Mouse (Mus musculus): ENCODE measurements around the gene Stx8. TPM values are rescaled to one million over a fixed set of nuclear protein-coding genes. Genes with fewer than 3 reads are reported as not detected.

Stx8 gene
- polyA plus RNA-seq, 1 experiment from 2014 or later = 68.5 TPM

DNA sequence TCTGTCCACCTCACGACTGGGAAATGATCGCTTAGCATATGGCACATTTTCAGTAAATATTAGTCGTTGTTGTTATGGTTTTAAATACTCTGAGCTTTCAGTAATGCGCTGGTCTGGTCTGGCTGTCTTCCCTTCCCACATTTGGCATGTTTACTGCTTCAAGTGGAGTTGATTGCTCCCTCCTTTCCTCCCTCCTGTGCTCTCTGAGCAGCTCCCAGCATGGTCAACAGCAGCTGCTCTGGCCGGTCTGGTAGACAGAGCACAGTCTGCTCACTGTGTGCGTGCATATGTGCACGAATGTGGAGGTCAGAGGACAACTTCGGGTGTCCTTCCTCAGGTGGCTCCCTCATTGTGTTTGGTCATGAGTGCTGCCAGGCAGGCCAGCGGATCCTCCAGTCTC, 120.2 kb downstream of the Stx8 start:
- ATAC-seq (ENCODE audit: insufficient number of reproducible peaks, insufficient read depth, low FRiP score, low read depth) = peak; percentile 59; the same call in 1 of the 2 replicates

DNA sequence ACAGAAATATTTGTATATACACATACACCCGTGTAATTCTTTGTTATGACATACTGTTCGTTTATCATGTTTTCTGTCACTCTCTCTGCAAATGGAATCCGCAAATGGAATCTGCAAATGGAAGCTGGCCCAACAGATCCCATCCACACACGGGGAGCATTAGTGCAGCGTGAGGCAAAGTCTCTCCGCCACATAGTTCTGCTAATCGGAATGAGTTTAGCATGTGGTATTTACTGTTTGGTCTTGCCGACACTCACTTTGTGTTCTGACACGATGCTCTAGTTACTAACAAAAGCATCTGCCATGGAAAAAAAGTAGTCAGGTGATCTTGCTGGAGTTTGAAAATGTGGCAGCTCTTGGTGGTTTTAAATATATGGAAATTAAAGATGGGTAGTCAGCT, 123.4 kb downstream of the Stx8 start:
- no peak for ATAC-seq (ENCODE audit: insufficient number of reproducible peaks, insufficient read depth, low FRiP score, low read depth)
- no peak overlapping the region for H3K4me3 ChIP-seq (ENCODE audit: low read depth, low read length)
- no peak overlapping the region for H3K9ac ChIP-seq (replicated peaks; ENCODE audit: low read depth, low read length)
- H3K36me3 ChIP-seq (ENCODE audit: control insufficient read depth, insufficient read depth, low read length) = no peaks in the 10 kb centered on the region
- H3K27me3 ChIP-seq (ENCODE audit: control insufficient read depth, insufficient read depth, low read length) = no peaks in the 10 kb centered on the region
- WGBS = 36% methylated on average over 9 of the region's 9 CpGs
- no peaks in the 10 kb centered on the region for H3K9me3 ChIP-seq (ENCODE audit: control insufficient read depth, low read depth, low read length)
- peaks cover 17% of the 10 kb centered on the region for H3K4me1 ChIP-seq (ENCODE audit: control insufficient read depth, insufficient read depth, low read length)
- no peak overlapping the region for H3K4me2 ChIP-seq (replicated peaks; ENCODE audit: low read depth, low read length)
- H3K27ac ChIP-seq (ENCODE audit: low read length) = no peak overlapping the region; the same call in 1 of the 2 replicates

More for the DNA sequence above, 120.2 kb downstream of the Stx8 start:
- Histone ChIP-seq H3K9ac (replicated peaks; ENCODE audit: low read depth, low read length) (no peak overlapping the region), H3K4me1 (ENCODE audit: control insufficient read depth, insufficient read depth, low read length) (peaks cover 17% of the 10 kb centered on the region), H3K9me3 (ENCODE audit: control insufficient read depth, low read depth, low read length) (peaks cover 1% of the 10 kb centered on the region; the same call in 1 of the 2 replicates), H3K27ac (ENCODE audit: low read length) (peak overlapping the region; percentile 64; the same call in 1 of the 2 replicates), H3K36me3 (ENCODE audit: control insufficient read depth, insufficient read depth, low read length) (no peaks in the 10 kb centered on the region), H3K4me3 (ENCODE audit: low read depth, low read length) (no peak overlapping the region), H3K27me3 (ENCODE audit: control insufficient read depth, insufficient read depth, low read length) (no peaks in the 10 kb centered on the region), H3K4me2 (replicated peaks; ENCODE audit: low read depth, low read length) (no peak overlapping the region)
- 48% methylated on average over 9 of the region's 9 CpGs for WGBS

DNA sequence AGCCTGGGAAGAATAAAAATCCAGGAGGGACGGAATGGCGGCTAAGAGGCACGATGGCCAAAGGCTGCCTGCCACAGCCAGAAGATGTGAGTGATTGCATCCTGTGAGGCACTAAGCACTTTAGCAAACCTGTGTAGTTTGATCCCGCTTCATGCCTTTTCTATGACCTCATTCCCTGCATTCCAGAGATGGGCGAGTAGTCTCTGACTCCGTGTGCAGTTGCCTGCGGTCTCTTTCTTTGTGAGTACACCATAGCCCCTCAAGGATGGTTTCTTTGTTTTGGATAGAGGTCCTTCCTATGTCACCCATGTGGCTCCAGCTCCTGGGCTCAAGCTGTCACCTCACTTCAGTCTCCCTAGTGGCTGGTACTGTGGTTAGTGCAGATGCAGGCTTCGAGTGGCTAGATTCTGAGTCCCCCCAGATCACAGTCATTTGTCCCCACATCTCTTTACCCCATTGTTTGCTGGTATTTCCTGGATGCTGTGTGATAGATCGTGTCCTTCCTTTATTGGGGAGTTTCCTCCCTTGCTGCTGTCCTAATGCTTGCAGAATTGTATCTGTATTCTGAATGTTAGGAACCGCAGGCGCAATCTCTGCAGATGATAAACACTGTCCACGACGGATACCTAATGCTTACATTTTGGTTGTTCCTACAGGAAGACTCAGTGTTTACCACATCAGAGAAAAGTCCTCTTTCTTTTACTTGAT, 124.0 kb downstream of the Stx8 start:
- Histone ChIP-seq H3K27me3 (ENCODE audit: control insufficient read depth, insufficient read depth, low read length) (no peaks in the 10 kb centered on the region), H3K4me2 (replicated peaks; ENCODE audit: low read depth, low read length) (no peak overlapping the region), H3K4me1 (ENCODE audit: control insufficient read depth, insufficient read depth, low read length) (peaks cover 17% of the 10 kb centered on the region), H3K9me3 (ENCODE audit: control insufficient read depth, low read depth, low read length) (no peaks in the 10 kb centered on the region), H3K9ac (replicated peaks; ENCODE audit: low read depth, low read length) (no peak overlapping the region), H3K36me3 (ENCODE audit: control insufficient read depth, insufficient read depth, low read length) (no peaks in the 10 kb centered on the region), H3K4me3 (ENCODE audit: low read depth, low read length) (no peak overlapping the region), H3K27ac (ENCODE audit: low read length) (no peak overlapping the region; the same call in 1 of the 2 replicates)
- ATAC-seq (ENCODE audit: insufficient number of reproducible peaks, insufficient read depth, low FRiP score, low read depth) = peak; percentile 69; the same call in 1 of the 2 replicates
- WGBS = 17% methylated on average over 13 of the region's 13 CpGs

DNA sequence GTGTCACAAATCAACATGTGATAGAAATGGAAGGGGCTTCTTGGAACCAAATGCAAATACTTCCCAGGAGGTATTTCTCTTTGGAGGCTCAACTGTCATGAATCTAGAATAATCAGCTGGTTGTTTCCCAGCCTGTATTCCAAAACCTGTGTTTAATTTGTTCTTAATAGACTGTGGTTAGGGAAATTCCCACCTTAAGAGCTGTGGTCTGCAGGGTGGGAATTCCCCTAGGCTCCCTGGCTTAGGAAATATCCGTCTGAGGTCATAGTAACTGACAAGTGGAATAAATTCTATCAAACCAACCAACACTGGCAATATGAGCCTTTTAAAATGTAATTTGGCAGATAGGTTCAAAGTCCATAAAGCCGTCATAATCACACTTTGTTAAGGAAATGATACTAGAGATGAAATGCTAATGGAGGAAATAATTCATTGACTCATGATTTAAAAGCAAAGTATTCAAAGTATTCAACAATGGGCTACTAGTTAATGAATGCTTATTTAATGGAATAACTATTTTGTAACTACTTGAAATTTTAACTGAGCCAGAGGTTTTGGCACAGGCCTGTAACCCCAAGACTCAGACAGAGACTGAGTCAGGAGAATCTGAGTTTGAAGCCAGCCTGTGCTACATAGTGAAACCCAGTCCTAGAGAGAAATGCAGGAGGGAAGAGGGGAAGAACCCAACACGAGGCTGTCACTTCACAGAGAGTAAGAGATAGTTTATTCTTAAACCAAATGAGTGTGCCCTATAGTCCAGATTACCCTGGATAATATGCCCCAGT, 126.2 kb downstream of the Stx8 start:
- H3K4me1 ChIP-seq (ENCODE audit: control insufficient read depth, insufficient read depth, low read length) = peaks cover 14% of the 10 kb centered on the region
- no peak overlapping the region for H3K4me2 ChIP-seq (replicated peaks; ENCODE audit: low read depth, low read length)
- 64% methylated on average over 3 of the region's 3 CpGs for WGBS
- no peak overlapping the region for H3K9ac ChIP-seq (replicated peaks; ENCODE audit: low read depth, low read length)
- ATAC-seq (ENCODE audit: insufficient number of reproducible peaks, insufficient read depth, low FRiP score, low read depth) = no peak
- no peak overlapping the region for H3K27ac ChIP-seq (ENCODE audit: low read length)
- H3K36me3 ChIP-seq (ENCODE audit: control insufficient read depth, insufficient read depth, low read length) = no peaks in the 10 kb centered on the region
- no peaks in the 10 kb centered on the region for H3K27me3 ChIP-seq (ENCODE audit: control insufficient read depth, insufficient read depth, low read length)
- no peaks in the 10 kb centered on the region for H3K9me3 ChIP-seq (ENCODE audit: control insufficient read depth, low read depth, low read length)
- H3K4me3 ChIP-seq (ENCODE audit: low read depth, low read length) = no peak overlapping the region

DNA sequence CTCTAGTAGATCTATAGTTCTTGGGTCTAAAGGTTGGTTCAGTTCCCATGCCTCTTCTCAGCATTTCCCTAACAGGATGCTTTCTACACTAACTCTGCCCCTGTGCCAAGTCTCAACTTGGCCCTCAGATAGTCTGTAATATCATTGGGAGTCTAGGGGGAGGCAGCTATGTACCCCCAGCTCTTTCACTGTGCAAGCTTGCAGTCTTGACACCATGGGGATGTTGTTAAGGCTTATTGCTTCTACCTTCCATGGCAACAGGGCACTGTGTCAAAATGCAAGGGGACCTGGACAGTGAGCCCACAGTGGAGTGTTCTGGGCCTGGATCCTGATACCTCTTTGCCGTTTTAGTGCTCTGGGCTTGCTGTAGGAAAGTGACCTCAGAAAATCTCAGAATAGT, 135.6 kb downstream of the Stx8 start:
- H3K9ac ChIP-seq (replicated peaks; ENCODE audit: low read depth, low read length) = no peak overlapping the region
- no peak for ATAC-seq (ENCODE audit: insufficient number of reproducible peaks, insufficient read depth, low FRiP score, low read depth)
- H3K4me1 ChIP-seq (ENCODE audit: control insufficient read depth, insufficient read depth, low read length) = no peaks in the 10 kb centered on the region
- H3K27ac ChIP-seq (ENCODE audit: low read length) = no peak overlapping the region
- H3K4me2 ChIP-seq (replicated peaks; ENCODE audit: low read depth, low read length) = no peak overlapping the region
- H3K9me3 ChIP-seq (ENCODE audit: control insufficient read depth, low read depth, low read length) = no peaks in the 10 kb centered on the region
- H3K36me3 ChIP-seq (ENCODE audit: control insufficient read depth, insufficient read depth, low read length) = no peaks in the 10 kb centered on the region
- no peak overlapping the region for H3K4me3 ChIP-seq (ENCODE audit: low read depth, low read length)
- no peaks in the 10 kb centered on the region for H3K27me3 ChIP-seq (ENCODE audit: control insufficient read depth, insufficient read depth, low read length)
- WGBS = 88% methylated on average over 1 of the region's 1 CpGs

- WGBS = 72% methylated on average over 4 of the region's 4 CpGs
- Histone ChIP-seq H3K27ac (ENCODE audit: low read length) (no peak overlapping the region), H3K9me3 (ENCODE audit: control insufficient read depth, low read depth, low read length) (no peaks in the 10 kb centered on the region), H3K4me3 (ENCODE audit: low read depth, low read length) (no peak overlapping the region), H3K4me1 (ENCODE audit: control insufficient read depth, insufficient read depth, low read length) (no peaks in the 10 kb centered on the region), H3K4me2 (replicated peaks; ENCODE audit: low read depth, low read length) (no peak overlapping the region), H3K36me3 (ENCODE audit: control insufficient read depth, insufficient read depth, low read length) (no peaks in the 10 kb centered on the region), H3K9ac (replicated peaks; ENCODE audit: low read depth, low read length) (no peak overlapping the region), H3K27me3 (ENCODE audit: control insufficient read depth, insufficient read depth, low read length) (no peaks in the 10 kb centered on the region)
- ATAC-seq (ENCODE audit: insufficient number of reproducible peaks, insufficient read depth, low FRiP score, low read depth) = no peak
Measured at GRCm38 (mm10) chr11:68103480-68103879, 137.5 kb downstream of the Stx8 start.

- ATAC-seq (ENCODE audit: insufficient number of reproducible peaks, insufficient read depth, low FRiP score, low read depth) = no peak
Measured at GRCm38 (mm10) chr11:68106053-68106452, 140.1 kb downstream of the Stx8 start.

GRCm38 (mm10) chr11:68113454-68114100, 147.6 kb downstream of the Stx8 start:
- H3K4me1 ChIP-seq (ENCODE audit: control insufficient read depth, insufficient read depth, low read length) = no peaks in the 10 kb centered on the region
- no peak overlapping the region for H3K27ac ChIP-seq (ENCODE audit: low read length)
- H3K9me3 ChIP-seq (ENCODE audit: control insufficient read depth, low read depth, low read length) = no peaks in the 10 kb centered on the region
- H3K9ac ChIP-seq (replicated peaks; ENCODE audit: low read depth, low read length) = no peak overlapping the region
- no peak for ATAC-seq (ENCODE audit: insufficient number of reproducible peaks, insufficient read depth, low FRiP score, low read depth)
- no peak overlapping the region for H3K4me3 ChIP-seq (ENCODE audit: low read depth, low read length)
- no peaks in the 10 kb centered on the region for H3K27me3 ChIP-seq (ENCODE audit: control insufficient read depth, insufficient read depth, low read length)
- H3K4me2 ChIP-seq (replicated peaks; ENCODE audit: low read depth, low read length) = no peak overlapping the region
- WGBS = 36% methylated on average over 11 of the region's 11 CpGs
- H3K36me3 ChIP-seq (ENCODE audit: control insufficient read depth, insufficient read depth, low read length) = no peaks in the 10 kb centered on the region

More at GRCm38 (mm10) chr11:68106053-68106452, 140.1 kb downstream of the Stx8 start:
- 89% methylated on average over 3 of the region's 3 CpGs for WGBS
- no peak overlapping the region for H3K4me2 ChIP-seq (replicated peaks; ENCODE audit: low read depth, low read length)
- H3K36me3 ChIP-seq (ENCODE audit: control insufficient read depth, insufficient read depth, low read length) = no peaks in the 10 kb centered on the region
- H3K4me3 ChIP-seq (ENCODE audit: low read depth, low read length) = no peak overlapping the region
- no peak overlapping the region for H3K9ac ChIP-seq (replicated peaks; ENCODE audit: low read depth, low read length)
- no peaks in the 10 kb centered on the region for H3K9me3 ChIP-seq (ENCODE audit: control insufficient read depth, low read depth, low read length)
- H3K4me1 ChIP-seq (ENCODE audit: control insufficient read depth, insufficient read depth, low read length) = no peaks in the 10 kb centered on the region
- no peaks in the 10 kb centered on the region for H3K27me3 ChIP-seq (ENCODE audit: control insufficient read depth, insufficient read depth, low read length)
- no peak overlapping the region for H3K27ac ChIP-seq (ENCODE audit: low read length)

All from stomach, embryonic 14.5 days (tissue).